Mouse (Mus musculus): Measurements from ENCODE around the gene Sh2d3c. TPM values are rescaled to one million over a fixed set of nuclear protein-coding genes. Genes with fewer than 3 reads are reported as not detected.

Gene Sh2d3c
- polyA plus RNA-seq, 1 experiment from 2014 or later = 3.6 TPM

DNA sequence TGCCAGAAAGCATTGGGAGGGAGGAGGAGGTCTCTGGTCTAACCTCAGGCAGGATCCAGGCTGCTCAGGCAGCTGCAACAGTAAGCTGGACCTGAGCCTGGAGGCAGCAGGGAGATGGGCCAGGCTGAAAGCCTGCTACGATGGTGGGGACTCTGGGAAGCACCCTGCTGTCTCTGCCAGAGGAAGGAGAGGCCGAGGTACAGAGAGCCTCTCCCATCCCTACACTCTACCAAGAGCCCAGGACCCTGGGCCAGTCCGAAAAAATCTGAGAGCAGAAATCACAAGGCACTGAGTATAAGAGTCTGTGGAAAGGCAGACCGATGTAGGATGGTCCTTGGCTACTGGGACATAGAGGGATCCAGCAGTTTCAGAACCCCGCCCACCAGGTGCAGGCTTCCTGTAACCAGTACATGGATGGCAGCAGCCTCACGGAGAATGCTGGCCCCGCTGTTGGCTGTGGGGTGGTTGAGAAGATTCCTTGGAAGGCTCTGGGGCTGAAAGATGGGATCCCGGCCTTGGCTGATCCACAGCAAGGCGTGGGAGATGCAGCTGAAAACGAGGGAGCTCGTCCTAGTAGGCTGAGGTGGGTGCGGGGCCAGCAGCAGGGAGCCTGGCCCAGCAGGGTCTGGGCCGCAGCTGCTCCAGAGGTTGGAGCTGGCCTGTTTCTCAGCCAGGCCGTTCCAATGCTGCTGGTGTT is 38.0 kb upstream of the Sh2d3c start:
- ChIA-PET CTCF (no interaction called here), POLR2A (no interaction called here)
- in situ Hi-C loops (cut with MboI; ENCODE audit: low pct_unique_long_range_greater_than_20kb) = no loop called here
- no peaks in the 10 kb centered on the region for H3K27me3 ChIP-seq
- no peak for ATAC-seq
- no peak for DNase-seq (ENCODE audit: low read depth, low spot score)
- no peak for TF ChIP-seq CTCF (IDR thresholded peaks at IDR 0.05)

DNA sequence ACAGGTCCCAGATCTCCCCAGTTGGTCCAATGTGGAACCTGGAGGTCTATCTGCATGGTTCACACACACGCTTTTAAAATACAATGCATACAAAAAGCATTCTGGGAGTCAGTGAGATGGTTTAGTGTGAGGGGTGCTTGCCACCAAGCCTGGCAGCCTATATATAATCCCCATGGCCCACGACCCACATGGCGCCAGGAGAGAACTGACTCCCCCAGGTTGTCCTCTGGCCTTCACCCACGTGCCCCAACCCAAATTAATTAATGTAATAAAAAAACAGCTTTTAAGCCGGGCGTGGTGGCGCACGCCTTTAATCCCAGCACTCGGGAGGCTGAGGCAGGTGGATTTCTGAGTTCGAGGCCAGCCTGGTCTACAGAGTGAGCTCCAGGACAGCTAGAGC is 37.2 kb upstream of the Sh2d3c start:
- POLR2A ChIA-PET = no interaction called here
- TF ChIP-seq CTCF (IDR thresholded peaks at IDR 0.05) = no peak
- CTCF ChIA-PET = no interaction called here
- ATAC-seq (no peak), DNase-seq (ENCODE audit: low read depth, low spot score) (no peak)
- no peaks in the 10 kb centered on the region for H3K27me3 ChIP-seq
- in situ Hi-C loops (cut with MboI; ENCODE audit: low pct_unique_long_range_greater_than_20kb) = no loop called here

DNA sequence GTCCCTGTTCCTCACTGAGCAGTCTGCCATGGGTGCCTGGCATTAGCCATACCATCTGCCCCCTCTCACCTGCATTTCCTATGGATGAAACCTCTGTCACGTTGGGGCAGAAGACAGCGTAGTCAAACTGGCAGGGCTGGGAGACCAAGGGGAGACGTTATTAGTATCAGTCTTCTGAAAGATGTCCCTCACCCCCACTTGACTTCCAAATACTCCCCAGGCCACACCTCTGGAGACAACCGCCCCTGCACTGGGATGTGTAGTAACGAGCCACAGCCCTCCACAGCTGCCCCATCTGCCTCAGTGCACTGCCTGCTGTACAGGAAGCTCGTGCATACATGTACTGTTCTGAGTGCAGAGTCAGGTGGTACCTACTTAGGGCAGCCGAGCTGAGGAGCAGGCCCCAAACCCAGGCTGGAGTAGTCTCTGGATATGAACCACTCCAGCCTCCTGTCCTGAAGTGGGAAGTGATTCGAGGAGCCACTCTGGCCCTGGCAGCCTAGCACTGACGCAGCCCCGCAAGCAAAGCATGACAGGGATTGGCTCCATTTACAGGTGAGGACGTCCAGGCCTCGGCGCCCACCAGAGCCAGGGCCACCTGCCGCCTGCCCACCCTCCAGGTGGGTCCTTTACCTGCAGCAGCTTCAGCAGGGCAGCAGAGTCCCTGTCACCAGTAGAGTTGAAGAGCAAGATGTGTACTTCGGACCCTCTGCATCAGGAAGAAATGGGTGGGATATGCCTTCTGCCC is 36.0 kb upstream of the Sh2d3c start:
- in situ Hi-C loops (cut with MboI; ENCODE audit: low pct_unique_long_range_greater_than_20kb) = loop anchor here (5.0 kb wide), 2 partner anchors 53 to 98 kb away; partner anchors contain the start of gene St6galnac4
- TF ChIP-seq CTCF (IDR thresholded peaks at IDR 0.05) = no peak
- no peak for DNase-seq (ENCODE audit: low read depth, low spot score)
- ChIA-PET POLR2A (interaction anchor here (0.5 kb wide), 1 partner anchor 47 kb away, joined by 5 read pairs; no protein-coding TSS in a partner anchor), CTCF (interaction anchor here (0.9 to 1.3 kb wide), 3 partner anchors 42 to 102 kb away, joined by 3 to 5 read pairs (median 3); partner anchors contain the start of gene Tor2a)
- ATAC-seq = no peak
- H3K27me3 ChIP-seq = no peaks in the 10 kb centered on the region

DNA sequence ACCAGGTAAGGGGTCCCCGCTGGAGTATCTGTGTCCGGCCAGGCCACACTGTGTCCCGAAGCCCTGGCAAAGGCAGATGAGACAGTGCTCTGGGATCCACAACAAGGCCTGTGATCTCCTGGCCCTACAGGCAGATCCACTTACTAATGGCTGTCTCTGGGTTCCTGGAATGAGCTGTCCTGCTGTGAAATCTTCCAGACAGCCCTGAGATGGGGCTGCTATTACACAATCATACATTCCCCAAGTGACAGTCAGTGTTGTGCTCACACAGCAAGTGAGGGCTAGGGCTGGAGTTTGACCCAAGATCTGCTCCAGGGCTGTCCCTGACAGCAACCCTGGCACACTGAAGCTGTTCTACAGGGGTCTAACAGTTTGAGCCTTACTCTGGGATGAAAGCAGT is 35.0 kb upstream of the Sh2d3c start:
- H3K27me3 ChIP-seq = no peaks in the 10 kb centered on the region
- no peak for TF ChIP-seq CTCF (IDR thresholded peaks at IDR 0.05)
- DNase-seq (ENCODE audit: low read depth, low spot score) = peak; percentile 78
- in situ Hi-C loops (cut with MboI; ENCODE audit: low pct_unique_long_range_greater_than_20kb) = loop anchor here (5.0 kb wide), 2 partner anchors 54 to 99 kb away; partner anchors contain the start of gene St6galnac4
- peak; percentile 67 for ATAC-seq
- ChIA-PET POLR2A (no interaction called here), CTCF (interaction anchor here (1.0 to 2.1 kb wide), 4 partner anchors 22 to 103 kb away, joined by 4 to 24 read pairs (median 5); no protein-coding TSS in a partner anchor)

DNA sequence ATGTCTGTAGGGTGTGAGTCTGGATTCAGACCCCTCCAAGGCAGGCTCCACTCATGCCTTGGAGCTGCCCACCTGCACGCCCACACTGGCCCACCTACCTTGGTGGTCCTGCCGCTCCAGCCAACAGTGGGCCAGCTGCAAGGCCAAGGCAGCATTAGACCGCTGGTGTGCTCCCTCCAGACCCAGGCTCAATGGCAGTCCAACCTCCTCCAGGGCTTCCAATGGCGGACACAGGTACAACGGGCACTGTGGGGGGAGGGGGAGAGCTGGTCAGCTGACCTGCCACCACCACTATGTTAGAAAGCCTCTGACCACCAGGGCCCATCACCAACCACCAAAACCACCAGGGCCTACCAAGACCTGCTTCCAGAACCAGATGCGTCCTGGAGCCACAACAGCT is 34.2 kb upstream of the Sh2d3c start:
- in situ Hi-C loops (cut with MboI; ENCODE audit: low pct_unique_long_range_greater_than_20kb) = loop anchor here (5.0 kb wide), 2 partner anchors 54 to 99 kb away; partner anchors contain the start of gene St6galnac4
- ChIA-PET POLR2A (no interaction called here), CTCF (interaction anchor here (1.3 to 2.1 kb wide), 2 partner anchors 23 to 55 kb away, joined by 4 to 24 read pairs; no protein-coding TSS in a partner anchor)
- ATAC-seq (no peak), DNase-seq (ENCODE audit: low read depth, low spot score) (no peak)
- no peak for TF ChIP-seq CTCF (IDR thresholded peaks at IDR 0.05)
- no peaks in the 10 kb centered on the region for H3K27me3 ChIP-seq

DNA sequence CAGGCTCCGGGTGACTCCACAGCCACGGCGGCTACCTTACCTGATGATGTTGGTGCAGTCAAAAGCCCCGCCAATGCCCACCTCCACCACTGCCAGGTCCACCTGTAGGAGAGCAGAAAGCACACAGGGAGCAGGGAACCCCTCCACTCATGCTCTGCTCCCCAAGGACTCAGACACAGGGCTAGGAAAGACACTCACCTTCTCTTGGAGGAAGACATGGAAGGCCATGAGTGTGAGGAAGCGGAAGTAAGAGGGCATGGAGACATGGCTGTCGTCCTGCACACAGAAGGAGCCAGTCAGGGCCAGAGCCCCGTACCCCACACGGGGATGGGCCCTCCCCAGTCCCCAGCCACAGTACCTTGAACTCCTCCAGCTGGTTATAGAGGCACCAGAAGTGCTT is 33.3 kb upstream of the Sh2d3c start:
- DNase-seq (ENCODE audit: low read depth, low spot score) = no peak
- TF ChIP-seq CTCF (IDR thresholded peaks at IDR 0.05) = no peak
- POLR2A ChIA-PET = no interaction called here
- in situ Hi-C loops (cut with MboI; ENCODE audit: low pct_unique_long_range_greater_than_20kb) = loop anchor here (5.0 kb wide), 2 partner anchors 55 to 100 kb away; partner anchors contain the start of gene St6galnac4
- no peaks in the 10 kb centered on the region for H3K27me3 ChIP-seq
- no peak for ATAC-seq
- CTCF ChIA-PET = interaction anchor here (1.4 to 2.6 kb wide), 3 partner anchors 26 to 105 kb away, joined by 3 to 51 read pairs (median 6); no protein-coding TSS in a partner anchor

DNA sequence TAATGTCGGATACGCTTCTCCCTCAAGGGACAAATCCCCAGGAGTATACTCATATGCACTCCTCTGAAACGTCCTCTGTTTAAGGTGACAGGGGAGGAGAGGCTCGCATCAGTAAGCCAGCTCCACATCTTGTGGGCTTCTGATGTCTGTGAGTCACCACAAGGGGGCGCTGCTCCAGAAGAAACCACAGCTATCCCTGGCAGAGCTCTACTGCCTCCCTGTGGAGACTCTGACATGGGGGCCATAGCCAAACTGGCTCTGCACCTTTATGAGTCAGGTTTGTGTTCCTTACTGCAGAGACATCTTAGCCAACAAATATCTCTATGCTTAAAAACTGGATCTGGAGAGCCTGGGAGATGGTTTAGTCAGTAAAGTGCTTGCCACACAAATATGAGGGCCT is 31.4 kb upstream of the Sh2d3c start:
- POLR2A ChIA-PET = no interaction called here

DNA sequence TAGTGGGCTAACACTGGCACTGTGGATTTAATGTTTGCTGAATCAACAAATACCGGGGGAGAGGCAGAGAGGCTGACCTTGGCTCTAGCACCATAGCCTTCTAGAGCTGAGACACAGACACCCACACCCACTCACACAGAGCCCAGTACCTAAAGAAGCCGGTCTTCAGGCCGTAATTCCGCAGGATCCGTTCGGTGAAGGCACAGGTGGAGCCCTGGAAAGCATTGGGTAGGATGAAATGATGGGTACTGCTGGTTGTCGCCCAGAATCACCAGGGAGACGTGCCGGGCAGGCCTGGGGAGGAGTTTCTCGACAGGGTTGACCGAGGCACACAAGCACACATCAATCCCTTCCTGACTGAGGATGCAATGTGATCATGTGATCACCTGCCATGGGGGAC is 29.8 kb upstream of the Sh2d3c start:
- POLR2A ChIA-PET = no interaction called here
- ATAC-seq (no peak), DNase-seq (ENCODE audit: low read depth, low spot score) (no peak)
- no peak for TF ChIP-seq CTCF (IDR thresholded peaks at IDR 0.05)
- in situ Hi-C loops (cut with MboI; ENCODE audit: low pct_unique_long_range_greater_than_20kb) = no loop called here
- no peaks in the 10 kb centered on the region for H3K27me3 ChIP-seq
- CTCF ChIA-PET = interaction anchor here (1.0 kb wide), 2 partner anchors 59 to 61 kb away, joined by 3 to 5 read pairs; no protein-coding TSS in a partner anchor

More for the DNA sequence above, 31.4 kb upstream of the Sh2d3c start:
- in situ Hi-C loops (cut with MboI; ENCODE audit: low pct_unique_long_range_greater_than_20kb) = loop anchor here (5.0 kb wide), 2 partner anchors 57 to 102 kb away; partner anchors contain the start of gene St6galnac4
- no peaks in the 10 kb centered on the region for H3K27me3 ChIP-seq
- CTCF ChIA-PET = interaction anchor here (0.5 to 2.6 kb wide), 18 partner anchors 9 to 114 kb away, joined by 3 to 51 read pairs (median 6); partner anchors contain the start of genes 9430097D07Rik, Eng, Pip5kl1 and Tor2a
- no peak for TF ChIP-seq CTCF (IDR thresholded peaks at IDR 0.05)
- DNase-seq (ENCODE audit: low read depth, low spot score) (peak; percentile 64), ATAC-seq (no peak)

DNA sequence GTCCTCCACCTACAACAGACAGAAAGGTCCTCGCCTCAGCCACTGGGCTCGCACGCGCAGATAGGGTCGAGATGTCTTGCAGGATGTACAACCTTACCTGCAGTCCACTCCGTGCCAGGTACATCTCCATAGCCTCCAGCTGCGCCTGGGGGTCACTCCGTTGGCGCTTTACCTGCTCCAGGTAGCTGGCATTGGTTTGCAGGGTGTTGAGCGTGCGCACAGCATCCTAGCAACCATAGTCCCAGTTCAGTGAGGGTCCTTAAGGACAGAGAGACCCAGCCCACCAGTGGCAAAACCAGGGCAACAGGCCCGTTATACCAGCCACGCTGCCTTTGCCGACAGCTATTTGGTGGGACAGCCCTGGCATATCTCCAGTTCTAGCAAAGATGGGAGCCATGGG is 28.4 kb upstream of the Sh2d3c start:
- no peaks in the 10 kb centered on the region for H3K27me3 ChIP-seq
- ChIA-PET CTCF (interaction anchor here (2.7 kb wide), 1 partner anchor 61 kb away, joined by 12 read pairs; no protein-coding TSS in a partner anchor), POLR2A (no interaction called here)
- no peak for DNase-seq (ENCODE audit: low read depth, low spot score)
- in situ Hi-C loops (cut with MboI; ENCODE audit: low pct_unique_long_range_greater_than_20kb) = no loop called here
- ATAC-seq = no peak
- TF ChIP-seq CTCF (IDR thresholded peaks at IDR 0.05) = no peak

DNA sequence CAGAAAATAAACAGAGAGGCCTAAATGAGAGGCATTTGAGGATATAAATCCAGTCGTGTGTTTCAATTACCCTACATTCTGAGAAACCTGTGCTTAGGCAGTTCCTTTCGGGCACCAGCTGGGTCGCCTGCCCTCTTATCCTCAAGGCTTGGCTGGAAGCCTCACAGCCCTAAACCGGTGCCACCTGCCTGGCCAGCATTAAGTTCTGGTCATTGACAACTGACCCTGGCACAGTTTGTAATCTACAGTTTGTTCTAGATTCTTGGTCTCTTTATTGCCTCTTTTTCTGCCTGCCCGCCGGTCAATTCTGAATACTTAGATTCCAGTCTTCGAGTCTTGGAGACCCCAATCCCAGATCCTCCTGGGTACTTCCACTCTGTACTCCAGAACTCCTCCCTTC is 27.6 kb upstream of the Sh2d3c start:
- ChIA-PET CTCF (interaction anchor here (1.4 to 2.7 kb wide), 2 partner anchors 16 to 61 kb away, joined by 7 to 12 read pairs; no protein-coding TSS in a partner anchor), POLR2A (interaction anchor here (1.3 kb wide), 1 partner anchor 62 kb away, joined by 3 read pairs; no protein-coding TSS in a partner anchor)
- ATAC-seq (no peak), DNase-seq (ENCODE audit: low read depth, low spot score) (no peak)
- no peak for TF ChIP-seq CTCF (IDR thresholded peaks at IDR 0.05)
- no peaks in the 10 kb centered on the region for H3K27me3 ChIP-seq
- in situ Hi-C loops (cut with MboI; ENCODE audit: low pct_unique_long_range_greater_than_20kb) = no loop called here
